Mouse (Mus musculus) liver, embryonic 14.5 days (tissue): ENCODE data around the gene Npcd. TPM values are rescaled to one million over a fixed set of nuclear protein-coding genes. Genes with fewer than 3 reads are reported as not detected.

Source experiments
- ATAC-seq: fragments of 200-750 bp; cut with Nextera tagmentation; 2 replicates; pipeline ENCODE4 v1.8.0; 2017; ENCODE audit warnings: moderate number of reproducible peaks, mild to moderate bottlenecking, moderate library complexity; ENCODE audit not compliant: insufficient read depth
- DNase-seq, 3 experiments: peaks; one replicate each; pipeline ENCODE4 v3.0.0-alpha.2; 2012 to 2013; ENCODE audit warnings: low read depth in 3 of 3, low spot score in 3 of 3
- H3K27ac ChIP-seq: fragments of 300-500 bp; sonication (generic); 2 replicates; pipeline ENCODE4 v1.5.1; 2014; ENCODE audit warnings: moderate library complexity, mild to moderate bottlenecking, control low read depth, inconsistent platforms
- H3K27me3 ChIP-seq: fragments of 300-500 bp; sonication (generic); 2 replicates; pipeline ENCODE4 v1.6.1; 2014; ENCODE audit warnings: mild to moderate bottlenecking, low read length, moderate library complexity; ENCODE audit not compliant: control insufficient read depth, insufficient read depth
- H3K36me3 ChIP-seq: fragments of 300-500 bp; sonication (generic); replicated peaks from 2 replicates; pipeline ENCODE4 v1.6.1; 2014; ENCODE audit warnings: low read depth; ENCODE audit not compliant: control insufficient read depth, insufficient read depth
- H3K4me1 ChIP-seq, 2 experiments: fragments of 200-500 bp in 1 of 2; fragments of 300-500 bp in 1 of 2; sonication (generic) in 1 of 2; replicated peaks; 2 replicates each; pipeline ENCODE4 v1.6.1; 2012 to 2014; ENCODE audit warnings: antibody characterized with exemption in 1 of 2, inconsistent platforms in 1 of 2, low read length in 1 of 2; ENCODE audit not compliant: control insufficient read depth in 2 of 2, insufficient read depth in 2 of 2
- H3K4me2 ChIP-seq: fragments of 300-500 bp; sonication (generic); 2 replicates; pipeline ENCODE4 v1.6.1; 2014; ENCODE audit warnings: low read depth, mild to moderate bottlenecking, control low read depth, moderate library complexity
- H3K4me3 ChIP-seq, 2 experiments: fragments of 200-500 bp in 1 of 2; fragments of 300-500 bp in 1 of 2; sonication (generic) in 1 of 2; 2 replicates each; pipeline ENCODE4 v1.5.1; 2012 to 2014; ENCODE audit warnings: low read depth in 2 of 2, low read length in 2 of 2, mild to moderate bottlenecking in 2 of 2, control low read depth in 1 of 2, inconsistent platforms in 1 of 2, moderate library complexity in 1 of 2; ENCODE audit not compliant: insufficient read depth in 1 of 2
- H3K9ac ChIP-seq: fragments of 300-500 bp; sonication (generic); replicated peaks from 2 replicates; pipeline ENCODE4 v1.6.1; 2014; ENCODE audit warnings: mild to moderate bottlenecking, control low read depth, moderate library complexity
- H3K9me3 ChIP-seq: fragments of 300-500 bp; sonication (generic); 2 replicates; pipeline ENCODE4 v1.6.1; 2016; ENCODE audit warnings: low read length, mixed read lengths; ENCODE audit not compliant: control insufficient read depth
- CTCF ChIP-seq: IDR thresholded peaks from 2 replicates; pipeline ENCODE4 v1.5.1; 2016; ENCODE audit warnings: antibody characterized with exemption, low read depth, control low read depth
- EP300 ChIP-seq: IDR thresholded peaks from 2 replicates; pipeline ENCODE4 v1.6.1; 2016; ENCODE audit warnings: antibody characterized with exemption, low read depth
- WGBS: fragments of 180-500 bp; shearing (Covaris S2); extraction: QIAGEN DNeasy Blood & Tissue Kit; methylation state at CpG from one replicate; pipeline ENCODE4 v1.1.7; 2014; ENCODE audit not compliant: insufficient replicate concordance; 5-methylcytosine and 5-hydroxymethylcytosine counted together
- polyA plus RNA-seq, 2 experiments: library from polyadenylated mRNA; depleted of rRNA in 1 of 2; stranded (reverse) in 1 of 2; unstranded in 1 of 2; fragments of >200 nt; fragmentation: Nextera tagmentation in 1 of 2; extraction: Ambion mirVana in 1 of 2; gene quantifications; 2 replicates each; pipeline versions ENCODE4 v1.2.1 to v1.2.3; 2012 to 2014

Npcd gene
- polyA plus RNA-seq, 2 experiments: 0.08 TPM; not detected in 1

GRCm38 (mm10) chr15:79745883-79746282 lies 88.2 kb downstream of the Npcd start:
- DNase-seq (no peak), ATAC-seq (no peak)
- no peaks in the 10 kb centered on the region for H3K27me3 ChIP-seq
- H3K36me3 ChIP-seq: no peaks in the 10 kb centered on the region
- 73% methylated on average over 5 of the region's 5 CpGs for WGBS
- TF ChIP-seq EP300: no peak
- no peak for TF ChIP-seq CTCF
- no peaks in the 10 kb centered on the region for H3K9me3 ChIP-seq
- H3K27ac ChIP-seq: no peak overlapping the region
- H3K9ac ChIP-seq: no peak overlapping the region
- H3K4me3 ChIP-seq: no peak overlapping the region
- H3K4me1 ChIP-seq: peaks cover 12% of the 10 kb centered on the region in 2 experiments
- no peak overlapping the region for H3K4me2 ChIP-seq

- no peak overlapping the region for H3K9ac ChIP-seq
- no peaks in the 10 kb centered on the region for H3K27me3 ChIP-seq
- H3K27ac ChIP-seq: no peak overlapping the region
- no peaks in the 10 kb centered on the region for H3K9me3 ChIP-seq
- WGBS: 83% methylated on average over 10 of the region's 10 CpGs
- ATAC-seq (no peak), DNase-seq (no peak)
- no peak overlapping the region for H3K4me2 ChIP-seq
- H3K4me3 ChIP-seq: no peak overlapping the region
- peaks cover 15 to 16% of the 10 kb centered on the region in 2 experiments for H3K4me1 ChIP-seq
- no peaks in the 10 kb centered on the region for H3K36me3 ChIP-seq
- TF ChIP-seq EP300 (no peak), CTCF (no peak)
These were observed 88.7 kb downstream of the Npcd start for GRCm38 (mm10) chr15:79745312-79745711.

DNA sequence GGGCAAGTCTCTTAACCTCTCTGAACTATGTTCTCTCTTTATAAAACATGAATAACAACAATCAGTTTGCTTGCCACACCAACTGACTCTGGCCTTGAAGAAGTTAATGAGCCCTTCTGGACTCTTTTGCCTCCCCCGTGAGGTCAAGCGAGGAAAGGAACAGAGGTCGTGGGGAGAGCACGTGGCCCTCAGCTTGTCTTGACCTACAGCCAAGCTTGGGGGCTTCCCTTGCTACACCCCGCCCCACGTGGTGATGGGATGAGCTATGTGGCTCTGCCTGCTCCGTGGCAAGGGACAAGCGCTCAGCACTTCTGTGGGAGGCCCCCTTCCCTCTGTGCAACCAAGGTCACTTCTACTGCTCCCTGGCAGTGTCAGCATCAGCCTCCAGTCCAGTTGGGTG lies 89.3 kb downstream of the Npcd start:
- Histone ChIP-seq H3K4me3 (no peak overlapping the region), H3K9me3 (no peaks in the 10 kb centered on the region), H3K27ac (no peak overlapping the region), H3K36me3 (no peaks in the 10 kb centered on the region), H3K4me1 (peaks cover 15 to 16% of the 10 kb centered on the region in 2 experiments), H3K27me3 (no peaks in the 10 kb centered on the region), H3K4me2 (no peak overlapping the region), H3K9ac (no peak overlapping the region)
- DNase-seq: no peak
- TF ChIP-seq CTCF (no peak), EP300 (no peak)
- 59% methylated on average over 8 of the region's 8 CpGs for WGBS
- no peak for ATAC-seq

GRCm38 (mm10) chr15:79744001-79744400 lies 90.0 kb downstream of the Npcd start:
- Histone ChIP-seq H3K4me2 (no peak overlapping the region), H3K4me3 (no peak overlapping the region), H3K27me3 (no peaks in the 10 kb centered on the region), H3K4me1 (peaks cover 15 to 16% of the 10 kb centered on the region in 2 experiments), H3K27ac (no peak overlapping the region), H3K9me3 (no peaks in the 10 kb centered on the region), H3K36me3 (no peaks in the 10 kb centered on the region), H3K9ac (no peak overlapping the region)
- ATAC-seq (no peak), DNase-seq (no peak)
- WGBS: 83% methylated on average over 11 of the region's 11 CpGs
- TF ChIP-seq EP300: no peak

DNA sequence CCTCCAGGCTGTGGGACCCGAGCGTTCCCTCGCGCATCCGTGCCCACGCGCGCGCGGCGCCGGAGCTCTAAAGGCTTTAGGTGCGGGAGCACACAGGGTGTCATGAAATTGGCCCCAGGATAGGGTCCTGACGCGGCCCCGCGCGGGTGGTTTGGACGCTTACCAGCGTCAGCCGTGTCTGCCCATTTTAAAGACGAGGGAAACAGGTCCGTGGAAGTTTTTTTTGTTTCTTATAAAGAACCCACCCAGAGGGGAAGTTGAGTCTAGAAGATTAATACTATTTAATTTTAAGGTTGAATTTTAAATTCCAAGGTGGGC lies 91.4 kb downstream of the Npcd start:
- Histone ChIP-seq H3K4me3 (peak overlapping the region; percentile 77 to 86), H3K4me2 (peak overlapping the region; percentile 98), H3K9ac (peak overlapping the region; percentile 74), H3K36me3 (no peaks in the 10 kb centered on the region), H3K9me3 (no peaks in the 10 kb centered on the region), H3K27ac (no peak overlapping the region; the same call in 1 of the 2 replicates), H3K27me3 (no peaks in the 10 kb centered on the region), H3K4me1 (peaks cover 15 to 16% of the 10 kb centered on the region in 2 experiments)
- DNase-seq (no peak), ATAC-seq (no peak)
- under 1% methylated on average over 23 of the region's 23 CpGs for WGBS
- TF ChIP-seq CTCF (no peak), EP300 (no peak)
